Mouse (Mus musculus): ENCODE data around the gene 2900011O08Rik.
"Not testable (repeated sequence)": the region's sequence is repeated elsewhere in the genome, so short reads cannot be mapped to it uniquely, and the experiment has no call there.

The 2900011O08Rik gene

DNA sequence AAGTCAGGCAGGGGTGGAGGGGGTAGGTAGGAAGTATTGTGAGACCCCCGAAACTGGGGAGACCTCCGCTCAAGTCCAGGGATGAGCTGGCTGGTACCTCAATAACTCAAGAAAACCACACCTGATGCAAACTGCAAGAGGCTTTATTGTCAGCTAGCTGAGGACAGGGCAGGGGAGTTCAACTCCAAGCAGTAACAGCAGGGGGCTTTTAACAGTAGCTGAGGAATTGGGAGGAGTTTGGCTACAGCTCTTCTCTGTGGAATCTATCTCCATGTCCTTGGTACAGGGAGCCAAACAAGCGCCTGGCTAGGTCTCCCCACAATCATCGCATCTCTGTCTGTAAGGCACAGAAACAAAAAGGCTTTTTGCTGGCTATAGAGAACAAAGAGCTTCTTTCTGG is 80.2 kb downstream of the 2900011O08Rik start:
- not testable (repeated sequence) for DNase-seq (ENCODE audit: low spot score in 2 of 2)

DNA sequence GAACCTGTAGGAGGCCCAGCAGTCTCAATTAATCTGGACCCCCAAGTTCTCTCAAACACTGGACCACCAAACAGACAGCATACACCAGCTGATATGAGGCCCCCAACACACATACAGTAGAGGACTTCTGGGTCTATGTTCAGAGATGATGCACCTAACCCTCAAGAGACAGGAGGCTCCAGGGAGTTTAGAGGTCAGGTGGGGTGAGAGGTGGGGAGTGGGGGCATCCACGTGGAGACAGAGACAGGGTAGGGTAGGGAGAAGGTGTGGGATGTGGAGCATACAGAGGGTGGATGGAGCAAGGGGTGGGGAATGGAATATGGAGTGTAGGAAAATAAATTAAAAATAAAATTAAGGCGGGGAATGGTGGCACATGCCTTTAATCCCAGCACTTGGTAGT is 82.3 kb downstream of the 2900011O08Rik start:
- not testable (repeated sequence) for DNase-seq (ENCODE audit: low spot score in 2 of 2)

DNA sequence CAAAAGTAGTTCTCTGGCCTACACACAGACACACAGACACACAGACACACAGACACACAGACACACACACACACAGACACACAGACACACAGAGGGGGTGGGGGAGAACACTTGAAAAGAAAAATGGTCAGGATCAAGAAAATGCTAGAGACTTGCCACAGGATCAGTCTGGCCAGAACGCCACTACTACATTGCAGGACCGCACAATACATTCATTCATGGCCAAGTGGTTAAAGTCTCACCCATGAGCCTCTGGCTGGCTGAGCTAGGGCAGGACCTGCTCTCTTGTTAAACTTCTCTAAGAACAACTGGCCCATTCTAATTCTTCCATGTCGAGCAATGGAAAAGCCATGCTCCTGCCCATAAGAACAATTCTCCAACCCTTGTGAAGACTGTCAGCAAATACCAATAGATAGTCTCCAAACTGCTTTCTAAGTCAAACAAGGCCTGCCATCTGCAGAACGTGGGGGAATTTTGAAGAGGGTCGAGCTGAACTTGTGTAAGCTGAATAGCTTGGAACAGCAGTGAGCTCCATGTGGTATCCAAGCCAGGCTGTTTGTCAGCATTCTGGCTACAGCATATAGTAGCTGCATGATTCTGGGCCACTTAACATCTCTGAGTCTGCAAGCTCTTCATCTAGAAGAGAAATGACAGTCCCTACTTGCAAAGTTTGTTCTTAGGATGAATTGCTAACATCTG is 84.2 kb downstream of the 2900011O08Rik start:
- no peak for DNase-seq (ENCODE audit: low spot score in 2 of 2)

DNA sequence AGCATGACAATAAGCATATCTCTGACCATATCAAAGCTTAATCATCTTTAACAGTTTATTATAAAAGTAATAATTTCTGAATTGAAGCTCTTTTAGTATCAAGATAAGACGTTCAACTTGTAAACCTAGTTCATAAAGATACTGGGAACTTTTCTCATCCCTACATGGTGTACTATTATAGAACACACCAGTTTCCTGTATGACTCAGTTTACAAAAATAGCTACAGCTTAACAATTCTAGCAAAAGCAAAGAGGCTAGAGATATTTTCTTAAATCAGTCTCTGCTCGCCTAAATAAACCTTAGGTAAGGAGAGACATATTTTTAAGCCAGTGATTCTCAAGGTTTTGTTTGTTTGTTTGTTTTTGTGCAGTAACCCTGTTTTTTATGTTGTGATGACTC is 96.5 kb downstream of the 2900011O08Rik start:
- DNase-seq (ENCODE audit: low spot score in 2 of 2): no peak

DNA sequence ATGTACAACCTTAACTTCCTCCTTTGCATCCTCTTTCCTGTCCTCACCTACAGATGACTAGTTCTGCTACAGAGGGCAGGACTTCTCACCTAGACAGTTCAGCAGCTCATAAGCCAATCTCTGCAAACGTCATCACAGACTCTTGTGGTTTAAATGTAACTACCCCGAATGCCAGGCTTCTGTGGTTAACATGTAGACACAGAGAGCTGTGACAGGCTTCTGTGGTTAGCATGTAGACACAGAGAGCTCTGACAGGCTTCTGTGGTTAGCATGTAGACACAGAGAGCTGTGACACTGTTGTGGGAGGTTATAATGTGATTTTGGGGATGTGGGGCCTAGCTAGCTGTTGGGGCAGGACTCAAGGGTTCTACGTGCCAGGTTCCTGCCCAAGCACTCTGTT is 101.8 kb downstream of the 2900011O08Rik start:
- DNase-seq (ENCODE audit: low spot score in 2 of 2): peak; percentile 81 to 88

DNA sequence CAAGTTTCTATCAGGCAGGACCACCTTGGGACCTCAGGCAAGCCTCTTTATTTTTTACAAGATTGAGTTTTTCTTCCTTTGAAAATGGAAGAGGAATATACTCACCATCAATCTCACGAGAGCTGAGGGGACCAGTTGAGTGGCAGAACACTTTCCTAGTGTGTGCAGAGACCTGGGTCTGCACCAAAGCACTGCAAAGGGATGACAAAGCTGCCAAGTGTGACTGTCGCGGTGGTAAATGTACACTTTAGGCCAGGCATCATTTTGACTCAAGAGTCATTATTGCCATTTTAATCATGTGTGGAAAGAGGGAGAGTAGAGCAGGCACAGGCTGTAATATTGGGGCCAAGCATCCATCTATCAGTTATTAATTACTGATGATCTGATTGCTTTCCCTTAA is 102.9 kb downstream of the 2900011O08Rik start:
- no peak for DNase-seq (ENCODE audit: low spot score in 2 of 2)

DNA sequence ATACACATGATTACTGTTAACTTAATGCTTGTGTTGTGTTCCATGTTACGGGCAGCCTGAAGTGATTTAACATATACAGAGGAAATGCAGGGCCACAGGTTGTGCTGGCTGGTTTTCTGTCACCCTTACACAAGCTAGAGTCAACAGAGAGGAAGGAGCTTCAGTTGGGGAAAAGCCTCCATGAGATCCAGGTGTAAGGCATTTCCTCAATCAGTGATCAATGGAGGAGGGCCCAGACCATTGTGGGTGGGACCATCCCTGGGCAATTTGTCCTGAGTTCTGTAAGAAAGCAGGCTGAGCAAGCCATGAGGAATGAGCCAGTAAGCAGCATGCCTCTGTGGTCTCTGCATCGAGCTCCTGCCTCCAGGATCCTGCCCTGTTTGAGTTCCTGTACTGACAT is 105.4 kb downstream of the 2900011O08Rik start:
- DNase-seq (ENCODE audit: low spot score in 2 of 2): no peak

DNA sequence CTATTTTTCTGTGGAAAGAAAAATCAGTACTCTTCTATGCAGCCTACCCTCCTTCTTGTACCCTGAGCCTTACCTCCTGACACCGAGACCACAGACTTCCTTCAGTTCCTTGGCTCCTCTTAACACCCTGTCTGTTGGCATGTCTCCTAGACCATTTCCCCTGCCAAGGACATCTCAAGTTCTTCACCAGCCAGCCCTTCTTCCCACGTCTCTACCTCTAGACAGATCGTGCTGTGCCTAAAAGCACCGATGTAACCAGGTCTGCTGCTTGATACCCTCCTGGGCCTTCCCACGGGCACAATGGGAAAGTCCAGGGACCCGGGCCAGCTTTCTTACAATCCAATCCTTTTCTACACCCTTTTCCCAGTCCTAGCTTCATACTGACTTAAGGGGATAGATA is 119.5 kb downstream of the 2900011O08Rik start:
- no peak for DNase-seq (ENCODE audit: low spot score in 2 of 2)

DNA sequence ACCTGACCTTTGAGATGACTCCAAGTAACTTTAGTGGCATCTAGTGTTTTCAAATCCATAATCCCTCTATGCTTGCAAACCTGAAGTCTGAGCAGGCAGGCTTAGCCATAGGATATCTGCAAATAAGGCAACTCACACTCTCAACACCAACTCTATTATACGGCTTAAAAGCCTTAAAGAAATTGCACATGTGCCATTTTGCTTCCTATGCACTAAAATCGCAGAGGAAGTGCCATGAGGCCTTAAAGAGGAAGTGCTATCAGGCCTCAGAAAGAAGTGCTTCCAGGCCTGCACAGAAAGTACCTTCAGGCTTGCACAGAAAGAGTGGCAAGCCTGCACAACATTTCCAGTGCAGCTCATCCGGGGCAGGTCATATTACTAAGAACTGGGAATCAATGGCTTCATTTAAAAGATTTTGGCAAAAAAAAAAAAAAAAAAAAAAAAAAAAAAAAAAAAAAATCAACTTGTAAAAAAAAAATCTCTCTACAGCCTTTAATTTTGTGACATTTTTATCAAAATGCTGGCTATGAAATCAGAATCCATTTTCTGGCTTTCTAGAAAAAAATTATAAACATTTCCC is 123.3 kb downstream of the 2900011O08Rik start:
- DNase-seq (ENCODE audit: low spot score in 2 of 2): no peak

DNA sequence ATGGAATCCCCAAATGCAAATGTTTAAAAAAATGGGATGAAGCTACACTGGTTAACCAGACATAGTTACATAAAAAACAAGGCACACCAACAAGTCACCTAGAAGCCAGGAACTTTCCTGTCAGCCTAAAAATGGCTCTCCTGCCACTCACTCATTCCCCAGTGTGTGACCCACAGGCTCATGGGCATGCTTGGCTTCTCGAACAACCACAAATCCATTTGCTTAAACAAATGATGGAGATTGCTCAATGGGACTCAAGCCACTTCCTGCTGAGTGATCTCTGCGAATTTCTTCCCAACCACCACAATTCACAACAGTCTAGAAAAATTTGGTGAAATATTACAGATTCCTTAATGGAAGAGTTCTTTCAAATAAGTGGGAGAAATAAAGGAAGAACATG is 124.5 kb downstream of the 2900011O08Rik start:
- DNase-seq (ENCODE audit: low spot score in 2 of 2): no peak

DNA sequence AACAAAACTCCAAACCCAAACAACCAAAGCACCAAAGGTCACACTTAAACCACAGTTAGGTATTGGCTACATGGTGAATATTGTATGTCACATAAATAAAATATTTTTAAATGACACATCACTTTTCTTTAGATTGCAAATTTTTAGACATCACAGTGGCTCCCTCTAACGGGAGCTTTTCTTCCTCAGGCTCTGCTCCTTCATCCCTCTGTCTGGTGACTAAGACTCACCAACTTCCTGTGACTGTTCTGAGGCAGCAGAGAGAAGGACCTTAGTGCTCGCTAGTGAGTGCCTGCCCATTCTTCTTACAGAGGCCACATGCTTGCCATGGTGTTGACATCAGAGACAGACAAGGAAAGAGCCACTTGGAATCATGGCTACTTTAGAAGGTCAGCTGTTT is 125.7 kb downstream of the 2900011O08Rik start:
- no peak for DNase-seq (ENCODE audit: low spot score in 2 of 2)

DNA sequence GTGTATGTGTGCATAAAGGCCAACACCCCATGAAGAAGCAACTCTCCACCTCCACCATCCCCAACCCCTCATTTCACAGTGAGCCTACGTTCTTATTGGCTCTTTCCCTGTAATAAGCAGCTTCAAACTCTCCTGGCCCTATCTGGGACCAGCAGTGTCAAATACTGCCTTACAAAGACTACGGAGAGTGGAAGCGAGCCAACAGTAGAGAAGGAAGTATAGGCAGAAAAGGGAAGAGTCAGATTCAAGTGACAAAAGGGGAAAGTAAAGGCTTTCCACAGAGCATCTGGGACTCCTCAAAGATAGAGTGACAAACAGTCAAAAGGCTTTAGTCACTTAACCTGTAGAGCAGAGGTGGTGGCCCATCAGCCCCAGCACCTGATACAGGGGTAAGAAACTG is 126.3 kb downstream of the 2900011O08Rik start:
- no peak for DNase-seq (ENCODE audit: low spot score in 2 of 2)

DNA sequence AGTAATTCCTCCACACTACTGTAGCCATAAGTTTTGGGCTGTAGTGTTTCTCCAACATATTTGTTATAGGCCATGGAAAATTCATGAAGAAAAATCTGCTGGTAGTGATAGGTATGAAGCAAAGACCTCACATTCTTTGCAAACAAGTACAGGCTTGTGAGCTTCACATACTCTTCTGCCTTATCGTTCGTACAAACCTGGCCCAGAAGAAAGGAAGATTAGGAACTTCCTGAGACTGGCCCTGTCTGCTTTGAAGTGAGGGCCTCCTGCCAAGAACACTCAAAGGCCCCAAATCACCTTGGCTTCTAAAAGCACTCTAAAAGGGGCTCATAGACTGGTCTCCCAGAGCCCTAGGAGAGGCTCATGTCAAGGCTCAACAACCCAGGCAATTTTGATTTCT is 130.9 kb downstream of the 2900011O08Rik start:
- no peak for DNase-seq (ENCODE audit: low spot score in 2 of 2)

DNA sequence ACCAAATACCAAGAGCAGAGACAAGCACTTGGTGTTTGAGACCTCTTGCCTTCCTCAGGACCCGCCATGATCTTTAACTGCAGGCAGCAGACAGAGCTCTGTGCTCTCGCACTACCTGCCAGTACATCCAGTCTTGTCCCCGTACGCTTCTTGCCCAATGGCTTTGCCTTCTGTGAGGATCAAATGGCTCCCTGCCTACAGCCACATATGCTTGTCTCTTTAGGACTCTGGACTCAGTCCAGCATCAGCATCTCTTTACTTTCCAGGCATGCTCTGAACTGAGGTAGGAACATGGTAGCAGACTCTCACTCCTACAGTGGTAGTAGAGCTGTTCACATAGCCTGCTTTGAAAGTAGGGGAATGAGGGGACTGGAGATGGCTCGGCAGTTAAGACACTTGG is 134.5 kb downstream of the 2900011O08Rik start:
- DNase-seq (ENCODE audit: low spot score in 2 of 2): no peak

DNA sequence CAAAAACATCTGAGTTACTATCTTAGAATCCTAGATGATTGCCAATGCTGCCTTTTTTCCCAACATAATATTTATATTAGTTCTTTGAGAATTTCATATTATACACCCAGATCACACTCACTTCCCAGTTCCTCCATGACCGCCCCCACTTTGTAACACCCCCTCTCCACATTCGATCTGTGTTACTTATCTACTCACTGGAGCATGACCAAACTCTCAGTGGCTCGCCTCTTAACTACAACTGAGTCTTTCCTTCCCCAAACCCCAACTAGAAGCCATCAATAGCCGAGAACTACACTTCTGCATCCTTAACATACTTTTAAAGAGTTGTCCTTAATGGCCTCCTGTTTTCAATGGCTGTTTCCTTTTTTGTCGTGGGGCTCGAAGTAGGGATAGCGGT is 135.2 kb downstream of the 2900011O08Rik start:
- no peak for DNase-seq (ENCODE audit: low spot score in 2 of 2)

DNA sequence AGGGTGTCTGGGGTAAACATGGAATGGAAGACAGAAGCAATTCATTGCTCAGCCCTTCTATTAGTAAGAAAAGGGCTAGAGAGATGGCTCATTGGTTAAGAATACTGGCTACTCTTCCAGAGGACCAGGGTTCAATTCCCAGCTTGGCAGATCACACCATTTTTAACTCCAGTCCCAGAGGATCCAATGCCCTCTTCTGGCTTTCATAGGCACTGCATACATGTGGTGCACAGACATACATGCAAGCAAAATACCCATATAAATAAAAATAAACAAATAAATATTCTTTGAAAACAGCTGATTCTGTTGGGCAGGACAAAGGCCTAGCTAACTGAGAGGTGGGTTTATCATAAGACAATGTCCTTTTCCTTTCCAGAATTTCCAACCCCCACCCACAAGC is 136.2 kb downstream of the 2900011O08Rik start:
- no peak for DNase-seq (ENCODE audit: low spot score in 2 of 2)

DNA sequence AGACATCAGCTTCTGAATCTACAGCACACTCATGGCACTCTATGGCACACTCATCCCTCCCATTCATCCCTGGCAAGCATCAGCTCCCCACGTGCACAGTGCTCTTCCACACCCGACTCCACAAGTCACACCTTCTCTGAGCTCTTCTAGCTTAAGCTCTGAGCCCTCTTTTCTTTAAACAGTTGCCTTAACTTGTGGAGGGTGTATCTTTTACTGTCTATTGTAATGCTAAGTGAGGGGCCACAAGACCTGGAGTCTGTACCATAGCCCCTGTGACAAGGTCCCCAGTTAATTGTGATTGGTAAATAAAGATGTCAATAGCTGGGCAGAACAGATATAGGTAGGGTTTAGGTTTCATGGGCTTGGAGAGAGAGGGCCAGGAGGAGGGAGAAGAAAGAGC is 137.5 kb downstream of the 2900011O08Rik start:
- no peak for DNase-seq (ENCODE audit: low spot score in 2 of 2)

DNA sequence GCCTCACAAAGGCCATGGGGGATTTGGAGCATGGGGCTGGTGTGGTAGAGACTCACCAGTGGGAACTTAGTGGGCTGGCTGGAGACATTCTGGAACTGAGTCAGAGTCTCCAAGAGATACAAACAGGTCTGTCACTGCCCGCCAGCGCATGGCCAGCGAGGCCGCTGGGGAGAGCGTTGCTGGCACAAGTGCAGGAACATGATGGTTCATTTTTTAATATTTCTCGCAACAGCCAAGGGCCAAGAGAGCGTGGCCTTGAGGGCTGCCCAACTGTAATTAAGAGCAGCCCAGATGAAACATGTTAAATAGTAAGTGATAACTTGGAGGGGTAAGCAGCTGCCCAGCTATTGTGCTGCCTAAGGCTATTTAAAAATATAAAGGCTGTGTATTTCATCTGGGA is 138.3 kb downstream of the 2900011O08Rik start:
- DNase-seq (ENCODE audit: low spot score in 2 of 2): no peak

DNA sequence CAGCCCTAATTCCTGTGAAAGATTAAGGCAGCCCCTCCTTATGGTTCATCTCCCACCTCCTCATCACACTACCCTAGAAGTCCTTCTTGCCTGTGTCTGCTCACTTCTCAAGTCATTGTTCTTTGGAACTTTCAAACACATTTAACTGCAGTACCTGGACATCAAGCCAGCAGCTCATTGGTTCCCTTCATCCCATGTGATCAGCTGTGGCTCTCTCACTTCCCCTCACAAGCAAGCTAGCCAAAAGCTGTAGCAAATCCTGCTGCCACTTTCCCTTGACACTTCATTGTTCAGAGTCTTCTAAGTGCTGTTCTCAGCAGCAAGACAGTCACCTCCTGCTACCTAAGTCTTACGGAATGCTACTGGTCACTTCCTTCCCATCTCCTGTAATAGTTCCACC is 138.8 kb downstream of the 2900011O08Rik start:
- DNase-seq (ENCODE audit: low spot score in 2 of 2): no peak

DNA sequence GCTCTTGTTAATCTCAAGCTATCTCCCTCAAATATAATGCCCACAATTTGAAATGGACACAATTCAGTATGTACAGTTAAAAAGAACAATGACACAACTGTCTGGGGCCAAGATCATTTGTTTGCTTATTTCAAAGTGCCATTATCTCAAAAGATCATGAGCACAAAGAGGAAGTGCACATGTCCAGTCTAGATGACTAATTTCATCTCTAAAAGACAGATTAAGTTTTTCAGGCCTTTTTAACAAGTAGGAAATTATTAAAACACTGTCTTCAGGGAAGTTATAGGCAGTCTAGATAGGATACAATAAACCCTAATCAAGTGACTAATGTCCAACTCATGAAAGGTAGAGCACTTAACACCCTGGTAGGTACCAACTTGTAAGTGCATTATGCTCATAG is 142.6 kb downstream of the 2900011O08Rik start:
- no peak for DNase-seq (ENCODE audit: low spot score in 2 of 2)

DNA sequence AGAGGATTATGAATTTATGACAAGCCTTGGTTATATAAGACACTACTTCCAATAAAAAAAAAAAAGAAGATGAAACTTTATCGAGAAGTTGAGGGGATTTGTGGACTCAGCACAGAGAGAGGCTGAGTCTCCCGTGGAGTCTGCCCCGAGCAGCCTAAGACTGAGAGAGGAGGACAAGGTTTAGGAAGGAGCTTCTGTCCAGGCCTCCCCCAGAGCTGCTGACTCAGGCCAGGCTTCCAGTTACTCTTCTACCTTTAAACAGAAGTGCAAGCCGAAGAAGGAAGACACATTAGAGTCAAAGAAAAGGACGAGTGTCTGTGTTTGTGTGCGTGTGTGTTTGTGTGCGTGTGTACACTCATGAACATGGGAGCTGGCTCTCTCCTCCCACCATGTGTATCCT is 144.4 kb downstream of the 2900011O08Rik start:
- no peak for DNase-seq (ENCODE audit: low spot score in 2 of 2)

DNA sequence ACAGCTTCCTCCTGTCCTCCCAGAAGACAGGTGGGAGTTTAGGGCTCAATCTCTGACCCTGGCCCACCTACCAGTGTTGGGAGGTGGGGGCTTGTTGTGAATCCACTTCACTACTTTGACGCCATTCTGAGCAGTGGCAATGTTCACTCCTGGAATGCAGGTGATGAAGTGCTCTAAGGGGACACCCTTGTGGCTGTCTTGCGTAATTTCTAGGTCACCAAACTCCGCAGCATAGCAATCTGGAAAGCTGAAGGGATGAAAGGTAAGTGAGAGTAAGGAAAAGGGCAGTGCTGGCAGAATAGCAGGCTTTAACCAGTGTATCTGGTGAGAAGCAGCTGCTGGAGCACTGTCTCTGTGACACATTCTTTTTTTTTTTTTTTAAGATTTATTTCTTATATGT is 145.0 kb downstream of the 2900011O08Rik start:
- DNase-seq (ENCODE audit: low spot score in 2 of 2): no peak

DNA sequence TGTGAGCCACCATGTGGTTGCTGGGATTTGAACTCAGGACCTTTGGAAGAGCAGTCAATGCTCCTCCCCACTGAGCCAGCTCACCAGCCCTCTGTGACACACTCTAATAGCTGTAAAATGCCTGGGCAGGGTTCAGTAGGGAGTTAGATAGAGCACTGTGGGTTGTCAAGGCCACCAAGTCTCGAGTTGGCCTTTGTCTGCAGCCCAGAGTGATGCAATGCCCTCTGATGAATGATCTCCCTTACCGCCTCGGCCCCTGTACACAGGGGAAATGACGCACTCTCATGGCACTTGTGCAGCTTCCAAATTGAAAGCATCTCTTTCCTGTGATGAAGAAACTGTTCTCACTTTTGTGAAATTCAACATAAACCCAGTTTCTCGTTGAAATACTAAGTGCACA is 145.4 kb downstream of the 2900011O08Rik start:
- no peak for DNase-seq (ENCODE audit: low spot score in 2 of 2)

DNA sequence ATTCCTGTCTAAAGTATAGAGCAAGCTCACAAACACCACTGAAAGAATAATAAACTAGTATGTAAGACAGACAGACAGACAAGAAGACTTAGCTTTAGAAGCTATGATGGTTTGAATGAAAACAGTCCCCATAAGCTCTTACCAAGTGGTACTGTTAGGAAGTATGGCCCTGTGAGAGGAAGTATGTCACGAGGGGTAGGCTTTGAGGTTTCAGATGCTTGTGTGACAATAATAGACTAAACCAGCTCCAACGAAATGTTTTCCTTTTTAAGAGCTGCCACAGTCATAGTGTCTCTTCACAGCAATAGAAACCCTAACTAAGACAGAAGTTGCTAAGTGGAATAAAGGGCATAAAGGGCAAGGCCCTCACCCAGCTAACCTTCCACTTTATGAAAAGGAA is 148.6 kb downstream of the 2900011O08Rik start:
- no peak for DNase-seq (ENCODE audit: low spot score in 2 of 2)
